Mouse (Mus musculus) bone marrow, adult 2 months (tissue): ENCODE measurements around the gene Tenm4. TPM values are rescaled to one million over a fixed set of nuclear protein-coding genes. Genes with fewer than 3 reads are reported as not detected.

Experiments used
- H3K27ac ChIP-seq: fragments of 200-500 bp; 2 replicates; pipeline ENCODE4 v1.5.1; 2012; ENCODE audit warnings: low read depth, mild to moderate bottlenecking, control low read depth, inconsistent platforms, low read length; ENCODE audit not compliant: control insufficient read depth, poor library complexity, insufficient read depth
- H3K4me1 ChIP-seq: fragments of 200-500 bp; 2 replicates; pipeline ENCODE4 v1.6.1; 2011; ENCODE audit warnings: low read length; ENCODE audit not compliant: control insufficient read depth, insufficient read depth
- H3K4me3 ChIP-seq: fragments of 200-500 bp; replicated peaks from 2 replicates; pipeline ENCODE3; 2011; ENCODE audit warnings: mild to moderate bottlenecking, low read depth, low read length, control low read depth; ENCODE audit not compliant: control insufficient read depth
- CTCF ChIP-seq: fragments of 200-500 bp; IDR thresholded peaks from 2 replicates; pipeline ENCODE4 v1.5.1; 2011; ENCODE audit warnings: low read length, control low read depth; ENCODE audit not compliant: control insufficient read depth, insufficient read depth
- POLR2A ChIP-seq: fragments of 200-500 bp; IDR thresholded peaks from 2 replicates; pipeline ENCODE4 v1.6.1; 2011; ENCODE audit warnings: low read depth, mild to moderate bottlenecking, control low read depth, low read length, borderline replicate concordance; ENCODE audit not compliant: control insufficient read depth
- WGBS: fragments of 180-500 bp; shearing (Covaris S2); methylation state at CpG from one replicate; pipeline ENCODE4 v1.1.7; 2018; 5-methylcytosine and 5-hydroxymethylcytosine counted together
- polyA plus RNA-seq: library from polyadenylated mRNA; stranded (reverse); fragments of >200 nt; gene quantifications from 2 replicates; pipeline ENCODE4 v1.2.4, GENCODE M21; 2011; ENCODE audit warnings: low replicate concordance; ENCODE audit not compliant: missing spikeins, insufficient read depth, insufficient read length

Gene Tenm4
- polyA plus RNA-seq, 1 experiment, result 1.3 TPM

DNA sequence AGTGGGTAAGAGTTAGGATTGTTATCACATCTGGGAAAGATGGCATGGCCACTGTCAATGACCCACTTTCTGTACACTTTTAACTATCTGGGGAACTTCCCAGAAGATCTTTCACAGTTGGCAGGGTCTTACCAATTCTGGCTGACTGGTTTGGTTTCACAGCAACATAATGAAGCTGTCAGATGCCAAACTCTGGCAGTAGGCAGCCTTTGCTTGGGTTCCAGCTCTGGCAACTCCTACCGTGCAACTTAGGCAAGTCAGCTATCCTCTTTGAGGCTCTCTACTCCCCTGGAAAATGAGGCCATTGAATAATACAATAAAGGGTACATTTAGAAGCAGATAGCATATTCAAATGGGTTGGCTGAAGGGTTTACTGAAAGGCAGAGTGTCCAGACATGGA, 226.9 kb downstream of the Tenm4 start:
- 87% methylated on average over 1 of the region's 1 CpGs for WGBS
- H3K4me1 ChIP-seq, result no peaks in the 10 kb centered on the region
- H3K27ac ChIP-seq, result no peak overlapping the region
- H3K4me3 ChIP-seq, result no peak overlapping the region
- no peak for TF ChIP-seq POLR2A
- no peak for TF ChIP-seq CTCF

DNA sequence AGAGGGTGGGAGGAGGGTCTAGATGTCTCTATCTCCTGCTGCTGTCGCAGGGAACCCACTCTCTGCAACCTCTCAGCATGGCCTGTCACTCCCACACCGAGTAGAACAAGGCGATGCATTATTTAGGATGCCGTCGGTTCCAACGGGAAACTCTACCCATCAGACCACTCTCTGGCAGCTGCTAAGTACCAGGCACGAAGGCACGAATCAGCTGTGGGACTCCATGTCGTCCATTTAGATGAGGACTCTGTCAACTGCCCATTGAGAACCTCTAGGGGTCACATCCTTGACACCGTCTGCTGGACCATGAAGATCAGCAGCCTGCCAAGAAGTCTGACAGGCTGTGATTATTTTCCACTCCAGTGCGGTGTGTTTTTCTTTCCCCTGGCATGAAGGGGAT, 229.4 kb downstream of the Tenm4 start:
- no peak overlapping the region for H3K4me3 ChIP-seq
- no peaks in the 10 kb centered on the region for H3K4me1 ChIP-seq
- H3K27ac ChIP-seq, result no peak overlapping the region

DNA sequence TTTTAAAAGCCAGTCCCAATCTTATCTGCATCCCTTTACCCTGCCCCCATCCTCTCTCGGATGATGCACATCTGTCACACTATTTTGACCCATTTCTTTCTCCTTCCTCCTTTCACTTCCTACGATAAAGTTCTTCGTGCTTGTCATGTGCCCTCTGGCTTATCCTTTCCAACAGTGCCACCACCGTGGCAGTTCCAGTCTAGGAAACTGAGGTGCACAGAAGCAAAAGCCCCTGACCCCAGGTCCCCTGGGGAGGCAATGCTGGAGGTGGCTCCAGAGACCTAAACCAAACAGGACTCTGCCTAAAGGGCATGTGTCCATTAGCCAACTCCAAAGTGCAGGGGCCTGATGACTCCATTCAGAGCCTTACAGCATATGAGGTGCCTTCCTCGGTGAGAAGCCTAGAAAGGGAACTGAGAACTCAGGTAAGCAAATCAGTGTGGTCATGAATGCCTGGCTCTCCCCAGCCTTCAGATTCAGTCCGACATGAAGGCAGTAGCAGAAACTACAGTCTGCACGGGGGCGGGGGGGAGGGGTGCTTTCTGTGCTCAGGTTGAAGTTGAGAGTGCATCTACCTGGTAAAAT, 235.7 kb downstream of the Tenm4 start:
- whole genome bisulfite sequencing, result 49% methylated on average over 8 of the region's 8 CpGs
- Histone ChIP-seq H3K4me3 (no peak overlapping the region), H3K4me1 (no peaks in the 10 kb centered on the region), H3K27ac (no peak overlapping the region)
- TF ChIP-seq CTCF, result no peak
- no peak for TF ChIP-seq POLR2A

More for the DNA sequence above, 229.4 kb downstream of the Tenm4 start:
- WGBS, result 79% methylated on average over 11 of the region's 11 CpGs
- TF ChIP-seq POLR2A (no peak), CTCF (no peak)

DNA sequence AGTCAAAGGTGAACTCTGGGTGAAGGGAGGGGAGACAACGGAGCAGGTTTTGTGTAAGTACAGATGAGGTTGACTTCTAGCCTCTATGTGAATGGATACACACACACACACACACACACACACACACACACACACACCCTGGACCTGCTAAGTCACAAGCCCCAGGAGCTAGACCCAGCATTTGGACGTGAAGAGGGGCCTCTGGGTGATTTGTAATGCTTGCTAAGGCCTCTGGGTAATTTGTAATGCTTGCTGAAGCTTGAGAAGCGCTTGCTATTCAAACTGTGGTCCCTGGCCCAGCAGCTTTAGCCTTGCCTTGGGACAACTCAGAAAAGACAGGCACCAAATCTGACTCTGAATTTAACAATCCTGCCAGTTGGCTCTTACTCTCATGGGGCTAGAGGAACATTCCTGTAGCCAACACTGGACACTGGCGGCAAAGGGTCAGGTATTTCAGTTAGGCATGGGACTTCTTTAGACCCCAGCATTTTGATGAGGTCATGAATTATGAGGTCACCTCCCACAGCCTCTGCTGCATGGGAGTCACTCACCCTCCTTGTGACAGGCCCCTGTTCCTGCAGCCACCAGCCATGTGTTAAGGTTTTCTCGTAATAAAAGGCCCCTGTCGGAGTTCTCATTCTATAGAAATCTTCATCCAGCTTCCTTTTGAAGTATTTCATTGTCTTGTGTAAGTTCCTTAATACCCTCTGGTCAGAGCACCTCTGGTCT, 237.3 kb downstream of the Tenm4 start:
- no peak overlapping the region for H3K27ac ChIP-seq

DNA sequence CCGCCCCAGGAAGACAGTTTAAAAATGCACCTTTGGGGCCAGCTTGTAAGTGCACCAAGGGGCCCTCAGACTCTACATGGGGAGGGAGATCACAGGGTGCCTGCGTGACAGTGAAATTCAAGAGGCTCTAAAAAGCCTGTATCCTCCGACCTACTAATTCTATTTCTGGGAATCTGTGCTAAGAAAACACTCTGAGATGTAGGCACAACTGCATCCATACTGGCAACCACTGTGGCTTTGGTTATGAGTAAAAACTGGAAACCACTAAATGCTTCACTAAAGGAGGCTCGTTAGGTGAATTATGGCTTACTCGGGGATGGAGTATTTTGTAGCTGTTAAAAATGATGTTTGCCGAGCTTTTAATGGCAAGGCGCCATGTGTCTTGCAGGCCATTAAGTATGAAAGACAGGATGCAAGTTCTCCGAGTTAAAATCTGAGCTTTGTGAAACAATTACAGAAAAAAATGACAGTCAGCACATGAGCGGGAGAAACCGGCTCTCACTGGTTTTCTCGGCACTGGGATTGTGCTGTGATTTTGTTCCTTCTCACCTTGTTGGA, 238.4 kb downstream of the Tenm4 start:
- Histone ChIP-seq H3K4me1 (no peaks in the 10 kb centered on the region), H3K27ac (no peak overlapping the region), H3K4me3 (no peak overlapping the region)
- WGBS, result 81% methylated on average over 11 of the region's 11 CpGs
- TF ChIP-seq CTCF (no peak), POLR2A (no peak)

More for the DNA sequence above, 237.3 kb downstream of the Tenm4 start:
- Histone ChIP-seq H3K4me1 (no peaks in the 10 kb centered on the region), H3K4me3 (no peak overlapping the region)
- TF ChIP-seq CTCF (no peak), POLR2A (no peak)
- WGBS, result 66% methylated on average over 6 of the region's 6 CpGs

DNA sequence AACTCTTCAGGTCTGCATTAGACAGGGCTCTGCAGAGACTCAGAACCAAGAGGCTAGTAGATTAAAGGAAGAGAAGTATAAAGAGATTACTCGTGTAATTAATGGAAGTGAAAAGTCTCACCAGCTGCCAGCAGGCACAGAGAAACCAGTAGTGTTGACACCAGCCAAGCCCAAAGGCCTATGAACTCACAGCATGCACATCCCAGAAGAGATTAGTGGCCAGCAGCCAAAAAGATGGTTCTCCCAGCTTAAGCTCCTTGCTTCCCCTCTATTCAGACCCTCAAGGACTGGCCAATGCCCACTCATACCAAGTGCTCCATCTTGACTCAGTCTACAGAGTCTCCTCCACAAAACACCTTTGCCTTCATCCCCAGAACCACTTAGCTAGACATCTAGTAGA, 242.8 kb downstream of the Tenm4 start:
- no peak overlapping the region for H3K27ac ChIP-seq

DNA sequence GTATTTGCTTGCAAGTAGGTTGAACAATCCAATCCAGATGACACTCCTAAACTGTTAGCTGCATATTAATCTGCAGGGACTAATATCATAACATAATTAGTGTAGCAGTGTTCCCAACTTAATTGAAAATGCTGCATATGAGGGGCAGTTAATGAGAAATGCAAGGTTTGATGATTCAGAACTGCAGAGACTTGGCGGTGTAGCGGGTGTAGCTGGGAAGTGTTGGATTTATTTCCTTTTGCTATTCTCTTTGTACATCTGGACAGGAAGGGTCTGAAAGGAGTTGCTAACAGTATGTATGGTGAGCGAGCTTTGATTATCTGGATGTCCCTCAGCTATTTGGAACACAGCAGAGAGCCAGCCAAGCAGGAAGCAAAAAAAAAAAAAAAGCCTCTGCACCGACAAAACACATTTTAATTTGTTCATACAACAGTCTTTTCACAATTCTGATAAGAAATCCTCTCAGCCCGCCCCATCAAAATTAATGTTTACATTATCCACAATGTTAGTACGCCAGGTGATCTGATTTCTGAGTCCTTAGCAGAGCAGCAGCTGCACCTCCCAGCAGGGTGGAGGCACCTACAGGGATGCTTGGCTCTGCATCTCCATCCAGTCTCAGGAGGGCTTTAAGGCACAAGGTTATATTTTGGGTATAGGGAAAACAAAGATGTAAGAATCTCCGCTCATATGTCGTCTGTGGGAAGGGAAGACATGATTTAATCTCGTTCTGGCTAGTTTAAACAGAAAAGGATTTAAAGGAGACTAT, 243.4 kb downstream of the Tenm4 start:
- H3K27ac ChIP-seq, result no peak overlapping the region
- 73% methylated on average over 9 of the region's 9 CpGs for WGBS
- H3K4me3 ChIP-seq, result no peak overlapping the region
- TF ChIP-seq CTCF (no peak), POLR2A (no peak)
- H3K4me1 ChIP-seq, result no peaks in the 10 kb centered on the region

More for the DNA sequence above, 242.8 kb downstream of the Tenm4 start:
- WGBS, result 46% methylated on average over 1 of the region's 1 CpGs
- Histone ChIP-seq H3K4me1 (no peaks in the 10 kb centered on the region), H3K4me3 (no peak overlapping the region)
- no peak for TF ChIP-seq POLR2A
- no peak for TF ChIP-seq CTCF

DNA sequence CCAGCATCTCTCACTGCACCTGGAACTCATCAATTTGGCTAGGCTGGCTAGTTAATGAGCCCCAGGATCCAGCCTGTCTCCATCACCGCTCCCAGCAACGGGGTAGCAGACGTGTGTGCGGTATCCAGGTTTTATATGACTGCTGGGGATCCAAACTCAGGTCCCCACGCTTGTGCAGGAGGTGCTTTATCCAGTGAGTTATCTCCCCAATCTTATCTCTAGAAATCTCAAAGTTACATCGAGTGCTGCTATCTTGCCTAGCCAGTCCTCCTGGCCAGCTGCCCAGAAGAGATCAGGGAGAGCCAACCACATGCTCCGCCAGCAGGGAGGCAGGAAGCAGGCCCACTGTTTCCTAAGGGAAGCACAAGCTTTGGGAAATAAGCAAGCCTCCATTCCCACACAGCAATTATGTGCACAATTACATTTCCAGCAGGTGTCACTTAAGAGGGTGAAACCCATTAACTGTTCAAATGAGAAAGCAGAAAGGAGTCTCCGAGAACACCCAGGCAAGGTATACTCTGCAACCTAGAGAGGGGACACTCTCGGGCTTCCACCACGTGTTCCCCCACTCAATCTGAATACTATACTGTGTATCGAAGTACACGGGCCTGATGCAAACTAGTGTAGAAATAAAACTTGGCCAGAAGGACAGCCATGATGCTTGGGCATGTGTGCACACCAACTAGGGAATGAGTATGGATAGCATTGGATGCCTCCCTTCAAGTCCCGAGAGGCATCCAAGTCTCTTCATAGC, 246.4 kb downstream of the Tenm4 start:
- Histone ChIP-seq H3K4me3 (no peak overlapping the region), H3K27ac (no peak overlapping the region), H3K4me1 (no peaks in the 10 kb centered on the region)
- WGBS, result 73% methylated on average over 13 of the region's 13 CpGs
- TF ChIP-seq CTCF (no peak), POLR2A (no peak)
